Mouse (Mus musculus): ENCODE data around the gene Nav2.
A peak's percentile ranks its signal among the peaks of the same experiment; 100 is the strongest.

Nav2 gene

GRCm38 (mm10) chr7:49553236-49553981 is 644.9 kb downstream of the Nav2 start:
- DNase-seq (ENCODE audit: low read depth, low spot score), result no peak

GRCm38 (mm10) chr7:49558240-49558640 is 649.7 kb downstream of the Nav2 start:
- no peak for DNase-seq (ENCODE audit: low read depth, low spot score)

- DNase-seq (ENCODE audit: low read depth, low spot score), result no peak
These were observed 650.4 kb downstream of the Nav2 start for GRCm38 (mm10) chr7:49558895-49559294.

GRCm38 (mm10) chr7:49560012-49560411 is 651.5 kb downstream of the Nav2 start:
- no peak for DNase-seq (ENCODE audit: low read depth, low spot score)

GRCm38 (mm10) chr7:49562404-49562803 is 653.9 kb downstream of the Nav2 start:
- no peak for DNase-seq (ENCODE audit: low read depth, low spot score)

- no peak for DNase-seq (ENCODE audit: low read depth, low spot score)
These were observed 654.3 kb downstream of the Nav2 start for GRCm38 (mm10) chr7:49562851-49563250.

- DNase-seq (ENCODE audit: low read depth, low spot score), result no peak
These were observed 656.6 kb downstream of the Nav2 start for GRCm38 (mm10) chr7:49565084-49565483.

- no peak for DNase-seq (ENCODE audit: low read depth, low spot score)
These were observed 657.3 kb downstream of the Nav2 start for GRCm38 (mm10) chr7:49565798-49566197.

- no peak for DNase-seq (ENCODE audit: low read depth, low spot score)
These were observed 659.0 kb downstream of the Nav2 start for GRCm38 (mm10) chr7:49567346-49568034.

GRCm38 (mm10) chr7:49569646-49570045 is 661.1 kb downstream of the Nav2 start:
- DNase-seq (ENCODE audit: low read depth, low spot score), result no peak

- DNase-seq (ENCODE audit: low read depth, low spot score), result no peak
These were observed 663.1 kb downstream of the Nav2 start for GRCm38 (mm10) chr7:49571606-49572005.

- no peak for DNase-seq (ENCODE audit: low read depth, low spot score)
These were observed 666.7 kb downstream of the Nav2 start for GRCm38 (mm10) chr7:49575226-49575625.

- no peak for DNase-seq (ENCODE audit: low read depth, low spot score)
These were observed 668.6 kb downstream of the Nav2 start for GRCm38 (mm10) chr7:49577096-49577495.

- DNase-seq (ENCODE audit: low read depth, low spot score), result no peak
These were observed 673.4 kb downstream of the Nav2 start for GRCm38 (mm10) chr7:49581951-49582350.

GRCm38 (mm10) chr7:49582551-49582950 is 674.0 kb downstream of the Nav2 start:
- no peak for DNase-seq (ENCODE audit: low read depth, low spot score)

GRCm38 (mm10) chr7:49583176-49583575 is 674.7 kb downstream of the Nav2 start:
- DNase-seq (ENCODE audit: low read depth, low spot score), result no peak

GRCm38 (mm10) chr7:49586530-49587120 is 678.1 kb downstream of the Nav2 start:
- DNase-seq (ENCODE audit: low read depth, low spot score), result no peak

- DNase-seq (ENCODE audit: low read depth, low spot score), result no peak
These were observed 681.1 kb downstream of the Nav2 start for GRCm38 (mm10) chr7:49589635-49590034.

GRCm38 (mm10) chr7:49597776-49598175 is 689.3 kb downstream of the Nav2 start:
- no peak for DNase-seq (ENCODE audit: low read depth, low spot score)

GRCm38 (mm10) chr7:49598225-49598624 is 689.7 kb downstream of the Nav2 start:
- DNase-seq (ENCODE audit: low read depth, low spot score), result no peak

- DNase-seq (ENCODE audit: low read depth, low spot score), result no peak
These were observed 691.4 kb downstream of the Nav2 start for GRCm38 (mm10) chr7:49599950-49600349.

- peak; percentile 82 for DNase-seq (ENCODE audit: low read depth, low spot score)
These were observed 692.9 kb downstream of the Nav2 start for GRCm38 (mm10) chr7:49601191-49601975.
